ENCODE assay signal across 17 mouse cellular contexts in the genomic region with DNA sequence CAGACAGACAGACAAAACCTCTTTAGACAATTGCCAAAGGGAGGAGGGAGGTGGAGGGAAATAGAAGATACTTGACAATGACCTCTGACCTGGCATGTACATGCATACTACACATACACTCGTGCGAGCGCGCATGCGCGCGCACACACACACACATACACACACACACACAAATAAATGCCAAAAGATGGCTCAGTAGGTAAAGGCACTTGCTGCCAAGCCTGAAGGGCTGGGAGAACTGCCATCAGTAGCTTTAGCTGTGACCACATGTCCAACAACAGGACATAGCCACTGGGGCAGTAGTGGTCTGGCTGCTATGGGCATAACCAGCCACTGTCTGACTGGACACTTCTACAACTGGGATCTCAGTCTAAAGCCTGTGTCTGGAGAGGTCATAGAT. TPM values are rescaled to one million over a fixed set of nuclear protein-coding genes. Genes with fewer than 3 reads are reported as not detected.
"Had no signal": no experiment of that assay in that cellular context is flagged by ENCODE, and none has a peak within 500 bp of the region (broad histone marks: within the 10 kb centered on the region; RNA-seq: fewer than 3 reads in every experiment).

No protein-coding gene starts in this region.

- H3K36me3 ChIP-seq: midbrain, embryonic 15.5 days; neural tube, embryonic 12.5 days had no signal

- H3K27ac ChIP-seq: kidney, postnatal 0 days; limb, embryonic 13.5 days; liver, embryonic 14.5 days; midbrain, embryonic 15.5 days; neural tube, embryonic 12.5 days had no signal

- H3K4me3 ChIP-seq: limb, embryonic 13.5 days; midbrain, embryonic 15.5 days; neural tube, embryonic 12.5 days had no signal

- H3K9ac ChIP-seq: limb, embryonic 13.5 days; liver, embryonic 14.5 days; midbrain, embryonic 15.5 days; neural tube, embryonic 12.5 days had no signal

- H3K9me3 ChIP-seq: limb, embryonic 13.5 days; midbrain, embryonic 15.5 days; neural tube, embryonic 12.5 days had no signal

- H3K27me3 ChIP-seq: limb, embryonic 13.5 days; midbrain, embryonic 15.5 days; neural tube, embryonic 12.5 days had no signal

- DNase-seq: kidney, adult 9 months; kidney, postnatal 36 days; layer of hippocampus, adult 9-11 months; left cerebral cortex, postnatal 4 days; lung, adult 18-20 months; right cerebral cortex, postnatal 4 days; spleen, adult 18-20 months; thymus, adult 18-20 months; thymus, postnatal 14 days had no signal

- H3K4me2 ChIP-seq: limb, embryonic 13.5 days; midbrain, embryonic 15.5 days; neural tube, embryonic 12.5 days had no signal

- ATAC-seq: midbrain, embryonic 15.5 days had no signal

RNA-seq across cellular contexts. Expression of a gene that starts 15.3 kb away (rescaled TPM):
- total RNA-seq: liver, adult 2 months; monocyte, adult 5-6 weeks; neutrophil, adult 5-6 weeks had no signal
- polyA plus RNA-seq: liver, adult 2 months had no signal

RNA-seq across cellular contexts. Expression of a gene that starts 21.1 kb away (rescaled TPM):
- total RNA-seq: liver, adult 2 months; monocyte, adult 5-6 weeks; neutrophil, adult 5-6 weeks had no signal
- polyA plus RNA-seq: liver, adult 2 months had no signal
